Mouse (Mus musculus) forebrain, embryonic 16.5 days (tissue): ENCODE results near the gene Catsper2. TPM values are rescaled to one million over a fixed set of nuclear protein-coding genes. Genes with fewer than 3 reads are reported as not detected.

ENCODE experiments used
- microRNA-seq: library from miRNA; unstranded; fragments of <30 nt; microRNA quantifications from one replicate; pipeline ENCODE4, GENCODE M21; 2017
- polyA plus RNA-seq: library from polyadenylated mRNA; unstranded; fragments of >200 nt; fragmentation: Nextera tagmentation; extraction: Ambion mirVana; gene quantifications from 2 replicates; pipeline ENCODE4 v1.2.1, GENCODE M21; 2015

Catsper2 gene
- polyA plus RNA-seq, 1 experiment from 2014 or later: 7.5 TPM

Small RNA genes within 50 kb of the gene (microRNA-seq; reads per million reads assigned to microRNA genes)
- not detected for gene Gm22953

Other genes starting within 250 kb of the Catsper2 start
- gene Tubgcp4, start 243.1 kb downstream of the Catsper2 start, polyA plus RNA-seq: 58.9 and 73.8 TPM in 2 replicates
- 9.3 and 11.5 TPM in 2 replicates for gene Zscan29, start 242.7 kb downstream of the Catsper2 start, polyA plus RNA-seq
- gene Trp53bp1, start 142.4 kb downstream of the Catsper2 start, polyA plus RNA-seq: 181 and 209 TPM in 2 replicates
- gene Map1a, start 124.2 kb downstream of the Catsper2 start, polyA plus RNA-seq: 10.9 and 13.3 TPM in 2 replicates
- 14.3 and 22.4 TPM in 2 replicates for gene Ppip5k1, start 58.4 kb downstream of the Catsper2 start, polyA plus RNA-seq
- 26.3 and 35.7 TPM in 2 replicates for gene Ckmt1, start 56.1 kb downstream of the Catsper2 start, polyA plus RNA-seq
- not detected in 2 replicates for gene Strc, start 26.6 kb downstream of the Catsper2 start, polyA plus RNA-seq
- 334 and 342 TPM in 2 replicates for gene Pdia3, start within 50 bp of the Catsper2 start, polyA plus RNA-seq
- gene Ell3, start 30.5 kb upstream of the Catsper2 start, polyA plus RNA-seq: 2.3 and 2.5 TPM in 2 replicates
- gene Serf2, start 35.4 kb upstream of the Catsper2 start, polyA plus RNA-seq: 254 and 305 TPM in 2 replicates
- 105 and 108 TPM in 2 replicates for gene Hypk, start 39.5 kb upstream of the Catsper2 start, polyA plus RNA-seq
- gene Serinc4, start 43.0 kb upstream of the Catsper2 start, polyA plus RNA-seq: 1.6 and 1.7 TPM in 2 replicates
- gene Mfap1b, start 60.3 kb upstream of the Catsper2 start, polyA plus RNA-seq: 78.6 and 82.6 TPM in 2 replicates
- 34.0 and 35.2 TPM in 2 replicates for gene Mfap1a, start 92.9 kb upstream of the Catsper2 start, polyA plus RNA-seq
- gene Wdr76, start 92.9 kb upstream of the Catsper2 start, polyA plus RNA-seq: 5.5 and 6.5 TPM in 2 replicates